Mouse (Mus musculus) brain, adult 2 months (tissue): ENCODE measurements around the gene Nqo1.

ENCODE experiments used
- DNase-seq: peaks from one replicate; pipeline ENCODE4 v3.0.0; 2011; ENCODE audit warnings: low read depth, low spot score

Gene Nqo1

DNA sequence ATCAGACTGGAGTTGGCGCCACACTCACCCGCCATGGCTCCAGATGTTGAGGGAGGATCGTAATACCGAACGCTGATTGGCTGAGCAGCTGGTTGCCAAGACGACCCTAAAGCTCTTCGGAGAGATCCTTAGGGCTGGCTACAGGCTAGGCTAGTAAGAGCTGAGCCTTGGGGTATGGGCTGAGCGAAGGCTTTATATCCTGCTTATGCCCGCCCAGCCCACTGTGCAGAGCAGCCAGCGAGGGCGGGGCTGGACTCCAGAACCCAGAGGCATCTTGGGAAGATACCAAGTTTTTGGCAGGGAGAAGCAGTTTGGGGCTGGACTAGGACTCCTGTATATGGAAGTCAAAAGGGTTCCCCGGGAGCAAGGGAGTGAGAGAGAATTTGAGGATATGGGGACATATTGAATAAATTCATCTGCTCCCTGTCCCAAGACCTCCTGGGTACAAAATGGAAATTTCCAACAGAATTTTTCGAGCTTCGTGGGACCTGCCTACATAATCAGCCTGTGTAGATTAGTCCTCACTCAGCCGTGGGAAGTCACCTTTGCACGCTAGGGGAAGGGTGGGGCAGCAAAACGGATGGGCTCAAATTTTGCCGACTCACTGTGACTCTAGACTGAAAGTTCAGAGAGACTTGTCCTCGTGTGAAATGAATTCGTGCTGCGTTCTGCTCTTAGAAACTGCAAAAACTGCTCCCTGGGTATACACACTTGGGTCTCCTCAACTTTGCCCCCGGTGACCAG is at the start of gene Nqo1:
TSS of gene Nqo1 (minus strand) at position 169 of the 744 bp plus-strand sequence.
- DNase-seq = peak; percentile 87

DNA sequence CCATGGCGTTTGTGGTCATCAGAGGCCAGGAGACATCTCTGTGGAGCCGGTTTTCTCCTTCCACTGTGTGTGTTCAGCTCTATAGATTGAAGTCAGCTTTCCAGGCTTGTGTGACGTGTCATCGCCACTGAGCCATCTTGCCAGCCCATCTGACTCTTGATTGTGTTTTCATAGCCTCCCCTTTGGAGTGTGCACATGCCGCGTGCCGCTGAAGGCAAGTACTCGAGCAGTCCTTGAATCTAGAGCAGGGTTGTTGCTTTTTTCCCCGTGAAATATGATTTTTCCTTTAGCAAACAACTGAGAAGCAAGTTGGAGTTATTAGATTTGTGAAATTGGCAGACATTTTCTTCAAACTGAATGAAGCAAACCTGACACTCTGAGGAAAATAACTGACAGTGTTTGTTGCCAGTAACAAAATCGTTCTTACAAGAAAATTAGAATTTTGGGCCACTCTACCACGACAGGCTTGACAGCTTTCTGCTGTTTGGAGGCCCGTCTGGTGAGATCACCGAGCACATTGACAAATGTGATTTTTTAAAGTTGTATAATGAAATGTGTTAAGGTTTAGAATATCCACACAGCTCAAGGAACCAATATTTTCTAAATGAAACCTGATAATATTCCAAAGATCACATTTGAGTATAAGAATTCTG is 48.5 kb upstream of the Nqo1 start:
- DNase-seq = no peak

DNA sequence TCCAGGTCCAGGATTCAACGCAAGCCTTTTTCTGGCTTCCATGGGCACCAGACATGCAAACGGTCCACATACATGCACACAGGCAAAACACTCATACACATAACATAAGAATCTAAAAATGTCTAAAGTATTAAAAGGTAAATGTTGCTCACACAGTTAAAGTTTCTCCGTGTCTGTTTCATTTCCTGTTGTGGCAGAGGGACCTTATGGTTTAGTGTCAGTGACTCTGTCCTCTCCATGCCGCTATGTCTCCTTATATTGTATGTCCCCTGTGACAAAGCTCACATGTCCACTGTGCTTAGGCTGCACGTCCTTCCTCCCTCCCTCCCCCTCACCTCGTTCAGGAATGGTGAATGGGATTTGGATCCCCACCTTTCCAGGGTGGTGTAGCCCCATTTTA is 46.6 kb upstream of the Nqo1 start:
- DNase-seq = no peak

DNA sequence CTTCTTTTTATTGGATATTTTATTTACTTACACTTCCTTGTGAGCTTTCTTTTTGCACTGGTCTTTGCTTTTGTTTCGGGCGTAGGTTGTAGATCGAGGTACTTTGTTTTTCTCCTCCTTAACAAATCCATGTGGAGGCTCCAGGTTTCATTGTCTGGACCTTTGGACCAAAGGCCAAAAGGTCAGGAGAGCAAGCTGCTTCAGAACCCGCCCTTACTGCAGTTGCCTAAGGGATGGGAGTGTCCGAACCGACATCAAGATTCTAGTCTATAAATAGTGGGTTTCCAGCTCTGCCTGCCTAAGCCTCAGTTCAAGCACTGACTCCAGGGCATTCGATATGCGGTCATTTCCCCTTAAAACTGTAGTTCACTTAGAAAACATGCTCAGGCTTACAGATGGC is 46.1 kb upstream of the Nqo1 start:
- no peak for DNase-seq

DNA sequence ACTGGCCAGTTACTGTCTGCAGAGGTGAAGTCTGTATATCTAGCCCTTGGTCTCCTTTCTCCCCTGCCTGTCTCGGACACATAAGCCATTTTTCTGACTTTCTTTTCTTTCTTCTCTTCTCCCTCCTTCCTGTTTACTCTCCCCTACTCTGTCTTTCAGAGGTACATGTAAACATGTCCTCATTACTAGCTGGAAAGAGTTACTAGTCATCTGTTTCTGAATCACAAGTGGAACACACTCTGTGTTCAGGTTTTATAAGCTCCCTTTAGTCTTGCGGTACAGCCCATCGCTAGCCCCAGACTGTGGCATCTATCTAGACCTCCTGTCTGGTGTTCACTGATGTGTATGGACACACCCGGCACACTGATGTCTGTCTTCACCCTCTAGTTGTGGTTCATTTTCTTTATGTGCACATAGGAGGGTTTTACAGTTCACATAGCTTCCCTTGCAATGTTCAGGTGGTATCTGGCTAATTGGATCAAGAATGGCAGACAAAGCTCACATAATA is 45.4 kb upstream of the Nqo1 start:
- no peak for DNase-seq

DNA sequence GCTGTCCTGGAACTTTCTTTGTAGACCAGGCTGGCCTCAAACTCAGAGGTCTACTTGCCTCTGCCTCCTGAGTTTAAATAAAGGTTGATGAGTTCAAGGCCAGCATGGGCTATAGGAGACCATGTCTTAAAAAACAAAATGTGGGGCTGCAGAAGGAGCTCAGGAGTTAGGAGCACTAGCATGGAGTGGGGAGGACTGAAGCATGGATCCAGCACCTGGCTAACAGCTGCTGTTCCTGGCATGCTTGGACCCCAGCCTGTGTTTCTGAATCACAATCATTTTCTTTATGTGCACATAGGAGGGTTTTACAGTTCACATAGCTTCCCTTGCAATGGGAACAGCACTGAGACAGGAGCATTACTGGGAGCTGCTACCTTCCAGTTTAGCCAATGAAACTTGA is 44.7 kb upstream of the Nqo1 start:
- DNase-seq = no peak

DNA sequence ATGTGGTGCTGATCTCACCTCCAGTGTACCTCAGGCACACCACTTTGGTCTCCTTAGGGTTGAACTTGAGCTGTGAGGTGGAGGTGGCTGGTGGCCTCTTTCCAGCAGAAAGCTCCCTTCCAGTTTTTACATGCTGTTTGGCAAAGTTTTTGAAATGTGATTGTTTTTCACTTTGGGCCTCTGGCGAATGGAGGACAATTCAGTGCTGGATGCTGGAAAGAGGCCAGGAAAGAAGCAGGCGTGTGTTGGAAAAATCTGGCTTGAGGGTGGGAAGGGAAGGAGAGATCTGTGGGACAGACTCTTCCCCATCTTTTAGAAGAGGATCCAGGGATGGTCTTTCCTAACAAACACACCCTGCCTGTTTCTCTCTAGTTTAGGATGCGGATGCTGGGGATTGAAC is 41.6 kb upstream of the Nqo1 start:
- peak; percentile 41 for DNase-seq

DNA sequence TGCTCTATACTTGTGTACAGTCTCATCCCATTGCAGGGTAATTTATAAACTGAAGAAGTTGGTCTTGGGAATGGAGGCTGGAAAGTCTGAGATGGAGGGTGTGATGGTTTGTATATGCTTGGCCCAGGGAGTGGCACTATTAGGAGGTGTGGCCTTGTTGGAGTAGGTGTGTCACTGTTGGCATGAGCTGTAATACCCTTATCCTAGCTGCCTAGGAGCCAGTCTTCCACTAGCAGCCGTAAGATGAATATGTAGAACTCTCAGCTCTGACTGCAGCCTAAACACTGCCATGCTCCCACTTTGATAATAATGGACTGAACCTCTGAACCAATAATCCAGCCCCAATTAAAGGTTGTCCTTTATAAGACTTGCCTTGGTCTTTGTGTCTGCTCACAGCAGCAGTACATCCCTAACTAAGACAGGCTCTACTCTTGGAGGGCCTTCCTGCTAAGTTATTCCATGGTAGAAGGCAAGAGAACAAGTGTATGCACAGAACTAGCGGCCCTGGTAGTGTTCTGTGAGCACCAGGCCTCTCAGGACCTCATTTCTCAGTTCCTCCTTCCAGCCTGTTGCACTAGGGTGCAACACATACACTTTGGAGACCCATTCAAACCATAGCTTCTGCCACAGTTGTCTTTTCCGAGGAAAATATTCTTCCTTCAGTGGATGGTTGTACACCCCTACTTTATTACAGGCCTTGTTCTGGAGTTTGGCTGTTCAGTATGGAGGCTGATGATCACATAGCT is 37.0 kb upstream of the Nqo1 start:
- no peak for DNase-seq

DNA sequence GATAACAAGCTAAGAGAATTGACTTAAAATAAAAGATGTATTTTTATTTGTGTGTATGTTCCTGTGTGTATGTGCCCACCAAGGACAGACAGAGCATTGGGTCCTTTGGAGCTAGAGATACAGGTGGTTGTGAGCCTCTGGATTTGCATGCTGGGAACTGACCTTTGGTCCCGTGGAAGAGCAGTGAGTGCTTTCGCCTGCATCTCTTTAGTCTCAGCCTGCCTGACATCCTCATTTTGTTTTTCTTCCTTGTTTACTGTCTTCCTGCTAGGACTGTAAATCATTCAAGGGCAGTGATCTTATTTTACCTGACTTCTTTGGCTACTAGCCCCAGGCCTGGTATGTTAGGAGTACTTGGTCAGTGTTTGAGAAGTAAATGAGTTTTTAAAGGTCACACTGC is 34.7 kb upstream of the Nqo1 start:
- no peak for DNase-seq

DNA sequence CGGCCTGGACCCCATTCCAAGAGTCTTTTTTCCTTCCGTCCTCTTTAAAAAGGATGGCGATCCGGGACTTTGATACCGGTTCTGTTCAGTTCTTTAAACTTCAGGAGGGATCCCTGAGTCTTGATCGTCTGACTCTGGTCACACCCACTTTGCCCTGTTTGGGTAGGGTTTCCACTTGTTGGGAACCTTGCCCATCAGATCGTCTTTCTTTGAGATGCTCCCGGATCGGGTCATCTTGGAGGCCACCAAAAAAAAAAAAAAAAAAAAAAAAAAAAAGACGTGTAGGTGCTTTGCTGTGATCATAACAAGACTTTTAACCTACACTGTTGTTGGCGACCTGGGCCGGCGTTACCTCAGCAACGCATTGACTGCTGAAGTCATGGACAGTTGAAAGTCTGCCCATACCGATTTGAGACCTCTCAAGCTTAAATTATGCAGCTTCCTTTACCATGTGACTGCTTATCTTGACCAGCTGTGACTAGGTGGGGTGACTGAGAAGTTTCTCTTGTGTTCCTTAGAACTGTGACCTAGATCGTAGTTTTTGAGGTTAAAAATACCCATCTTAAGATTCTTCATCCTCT is 33.9 kb upstream of the Nqo1 start:
- DNase-seq = peak; percentile 14

DNA sequence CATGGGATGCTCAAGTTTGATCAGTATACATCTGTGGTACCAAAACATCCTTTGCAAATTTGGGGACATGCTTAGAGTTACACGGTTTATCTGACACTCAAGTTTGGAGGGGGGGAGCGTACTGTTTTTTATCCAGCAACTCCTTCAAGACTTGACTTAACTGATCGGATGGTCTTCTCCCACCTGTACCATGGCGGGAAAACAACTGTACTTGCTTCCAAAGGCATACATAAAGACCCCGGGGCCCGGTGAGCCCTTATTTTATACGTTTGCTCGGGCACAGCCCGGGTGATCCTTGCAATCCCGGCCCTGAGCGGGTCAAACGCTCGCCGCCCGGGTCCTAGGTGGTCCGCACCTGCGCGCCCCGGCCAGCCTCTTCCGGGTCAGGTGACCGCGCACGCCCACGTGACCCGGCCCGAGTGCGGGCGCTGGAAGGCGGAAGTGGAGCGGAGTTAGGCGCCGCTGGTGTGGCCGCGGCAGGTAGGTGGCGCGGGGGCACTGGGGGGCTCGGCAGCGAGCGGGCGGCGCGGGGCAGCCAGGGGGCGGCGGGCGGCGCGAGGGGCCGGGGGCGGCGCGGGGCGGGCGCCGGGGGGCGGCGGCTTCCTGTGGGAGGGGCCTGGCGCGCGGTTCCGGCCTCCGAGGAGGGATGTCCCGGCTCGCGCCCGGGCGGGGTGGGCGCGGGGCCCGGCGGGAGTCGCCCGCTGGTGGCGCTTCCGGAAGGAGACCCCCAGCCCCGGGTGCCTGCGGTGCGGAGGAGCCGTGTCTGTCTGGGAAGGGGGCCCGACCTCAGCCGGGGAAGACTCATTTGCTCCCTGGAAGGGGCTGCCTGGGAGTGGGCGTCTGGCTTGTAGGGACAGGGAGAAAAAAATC is 33.2 kb upstream of the Nqo1 start, which contains the start of gene Wwp2:
TSS of gene Wwp2 (plus strand) at position 404 of the 870 bp plus-strand sequence.
- DNase-seq = peak; percentile 79

DNA sequence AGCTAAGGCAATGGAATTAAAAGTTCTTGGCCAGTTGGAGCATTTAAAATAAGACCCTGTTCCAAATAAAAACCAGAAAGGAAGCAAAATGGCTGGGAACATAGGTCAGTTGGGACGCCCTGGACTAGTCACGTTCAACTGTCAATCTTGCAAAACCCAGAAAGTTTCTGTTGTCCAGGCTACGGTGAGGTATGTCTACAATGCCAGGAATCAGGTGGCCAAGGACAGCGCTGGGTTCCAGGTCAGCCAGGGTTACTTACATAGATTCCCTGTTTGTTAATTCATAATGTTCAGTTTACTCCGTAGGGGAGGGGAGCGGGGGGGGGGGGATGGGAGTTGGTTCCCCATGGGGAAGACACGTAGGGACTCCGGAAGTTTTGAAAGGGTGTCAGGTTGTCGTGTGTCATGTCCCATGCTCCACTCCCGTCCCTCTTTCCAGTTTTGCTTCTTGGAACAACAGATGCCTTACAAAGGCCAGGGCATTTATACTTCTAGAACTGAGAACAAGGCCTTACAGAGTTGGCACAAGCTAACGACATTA is 32.5 kb upstream of the Nqo1 start:
- DNase-seq = no peak

DNA sequence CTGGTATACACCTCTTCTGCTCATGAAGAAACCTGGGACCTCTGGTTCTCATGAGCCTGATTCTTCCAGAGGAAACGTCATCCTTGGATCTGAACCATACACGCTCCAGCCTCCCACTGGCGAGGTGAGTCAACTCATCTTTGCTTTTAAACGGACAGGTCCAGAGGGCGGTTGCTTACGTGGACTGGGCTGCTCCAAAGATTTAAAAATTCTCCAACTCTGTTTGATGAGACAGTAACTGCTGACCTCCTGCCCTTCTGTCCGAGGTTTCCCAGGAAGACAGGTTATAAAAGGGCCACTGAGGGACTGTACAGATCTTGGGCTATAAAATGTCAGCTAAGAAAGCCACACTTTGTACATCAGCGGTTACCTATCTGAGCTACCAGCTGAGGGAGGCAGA is 27.8 kb upstream of the Nqo1 start:
- no peak for DNase-seq

DNA sequence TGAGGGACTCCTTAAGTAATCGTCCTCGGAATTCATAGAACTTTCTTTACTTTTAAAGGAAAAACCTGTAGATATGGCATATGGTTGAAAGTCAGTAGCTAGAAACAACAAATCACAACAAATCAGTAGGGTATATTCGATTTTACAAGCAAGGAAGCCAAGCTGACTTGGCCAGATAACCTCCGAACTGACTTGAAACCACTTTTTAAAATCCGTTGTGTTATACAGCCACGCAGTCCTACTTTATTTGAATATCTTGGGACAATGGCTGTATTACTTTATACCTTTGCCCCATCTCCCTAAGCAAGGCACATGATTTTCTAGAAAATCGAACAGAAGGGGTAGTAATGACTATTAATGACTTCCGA is 22.2 kb upstream of the Nqo1 start:
- no peak for DNase-seq

DNA sequence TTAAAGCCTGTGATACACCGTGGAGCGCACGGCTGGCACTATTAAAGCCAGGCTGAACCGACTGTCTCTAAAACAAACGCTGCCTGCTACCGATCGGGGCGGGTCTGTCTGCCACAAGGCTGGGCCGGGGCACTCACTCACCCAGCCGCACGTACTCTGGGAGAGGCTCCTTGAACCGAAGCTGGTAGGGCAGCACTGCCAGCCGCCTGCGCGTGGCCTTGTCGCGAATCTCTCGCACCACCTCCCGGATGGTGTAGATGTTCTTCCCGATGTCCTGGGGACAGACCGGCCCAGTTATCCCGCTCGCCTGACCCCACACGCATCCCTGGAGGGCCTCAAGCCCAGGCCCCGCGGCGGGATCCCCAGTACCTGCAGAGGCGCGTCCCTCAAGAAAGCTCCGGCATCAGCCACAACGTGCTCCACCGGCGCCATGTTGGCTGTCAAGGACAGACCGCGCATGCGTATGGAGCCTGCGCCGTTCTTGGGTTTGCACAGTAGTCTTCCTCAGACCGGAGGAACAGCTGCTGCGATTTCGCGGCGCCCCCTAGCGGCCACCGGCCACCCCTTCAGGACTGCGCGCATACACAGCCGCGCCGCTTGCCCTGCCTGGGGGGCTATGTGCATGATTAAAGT is 21.7 kb upstream of the Nqo1 start, which contains the start of gene Nob1:
TSS of gene Nob1 (minus strand) at position 455 of the 633 bp plus-strand sequence.
- DNase-seq = peak; percentile 98

DNA sequence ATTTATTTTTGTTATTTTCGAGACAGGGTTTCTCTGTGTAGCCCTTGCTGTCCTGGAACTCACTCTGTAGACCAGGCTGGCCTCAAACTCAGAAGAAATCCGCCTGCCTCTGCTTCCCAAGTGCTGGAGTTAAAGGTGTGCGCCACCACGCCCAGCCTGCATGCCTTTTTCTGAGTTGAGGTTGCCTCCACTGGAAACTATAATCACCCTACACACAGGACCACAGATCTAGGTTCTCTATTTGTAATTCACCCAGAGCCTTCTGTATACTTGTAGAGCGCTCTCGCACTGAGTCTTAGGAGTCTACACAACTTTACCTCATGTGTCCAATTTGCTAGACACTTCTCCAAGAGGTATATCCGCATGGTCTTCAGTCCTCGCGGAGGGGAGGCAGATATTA is 21.2 kb upstream of the Nqo1 start:
- no peak for DNase-seq

DNA sequence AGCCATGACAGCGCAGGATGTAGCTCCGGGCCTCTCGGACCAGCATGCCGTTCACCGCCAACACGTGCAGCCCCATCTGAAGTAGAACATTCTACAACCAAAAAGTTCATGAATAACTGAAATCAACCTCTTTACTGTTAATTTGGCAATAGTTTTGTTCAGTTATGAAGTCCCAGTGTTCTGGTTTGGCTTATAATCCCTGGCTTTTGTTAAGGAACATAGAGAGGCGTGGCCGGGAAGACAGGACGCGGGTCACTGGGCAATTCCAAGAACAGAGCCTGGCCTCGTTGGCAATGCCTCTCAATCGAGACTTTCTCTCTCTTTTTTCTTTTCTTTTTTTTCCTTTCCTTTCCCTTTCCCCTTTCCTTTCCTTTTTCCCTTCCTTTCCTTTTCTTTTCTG is 14.0 kb upstream of the Nqo1 start:
- DNase-seq = no peak

DNA sequence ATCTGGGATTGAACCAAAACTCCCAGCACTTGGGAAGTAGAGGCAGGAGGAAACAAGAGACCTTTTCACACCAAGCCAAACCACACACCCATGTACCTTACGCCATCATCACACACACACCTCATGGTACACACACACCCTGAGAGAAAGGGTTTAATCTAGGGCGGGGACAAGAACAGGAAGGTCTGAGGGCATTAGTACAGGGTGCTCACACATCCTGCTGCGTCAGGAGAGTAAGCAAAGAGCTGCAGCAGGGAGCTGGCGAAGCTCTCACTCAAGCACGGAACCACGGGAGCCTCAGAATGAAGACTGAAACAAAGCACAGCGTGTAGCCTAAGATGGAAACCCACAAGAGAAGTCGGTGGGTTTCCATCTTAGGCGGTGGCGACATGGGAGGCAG is 10.9 kb upstream of the Nqo1 start:
- DNase-seq = no peak

DNA sequence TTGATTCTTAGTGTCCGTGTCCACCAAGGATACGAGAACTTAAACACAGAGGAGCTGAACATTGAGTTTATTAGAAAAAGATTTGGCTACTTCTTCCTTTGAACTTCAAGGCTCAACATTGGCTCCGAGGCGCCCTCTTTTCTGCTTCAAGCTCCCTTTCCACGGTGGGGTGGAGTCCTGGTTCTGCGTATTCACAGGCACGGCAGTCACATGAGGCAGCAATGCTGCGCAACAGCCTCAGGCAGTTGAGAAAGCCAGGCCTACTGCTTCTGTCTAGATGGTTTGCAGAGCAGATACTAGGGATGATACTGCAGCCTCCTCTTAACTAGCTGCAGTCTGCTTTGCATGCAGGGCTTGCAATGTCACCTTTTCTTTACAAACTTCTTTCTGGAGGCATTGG is 9.5 kb upstream of the Nqo1 start:
- DNase-seq = no peak

DNA sequence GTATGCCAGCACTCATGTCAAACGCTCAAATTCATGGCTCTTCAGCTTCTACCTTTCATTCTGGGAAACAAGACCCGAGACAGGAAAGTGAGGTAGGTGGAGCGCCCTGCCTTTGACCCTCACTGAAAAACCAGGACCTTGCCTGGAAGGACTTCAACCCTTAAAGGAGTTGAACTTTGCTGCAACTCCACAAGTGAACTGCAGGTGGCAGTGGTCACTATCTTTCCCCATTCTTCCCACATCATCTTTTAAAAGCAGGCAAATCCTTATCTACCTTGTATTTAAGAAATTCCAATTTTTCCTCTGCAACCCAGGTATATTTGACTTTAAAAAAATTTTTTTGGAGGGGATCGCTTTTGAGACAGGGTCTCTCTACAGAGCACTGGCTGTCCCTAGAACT is 8.4 kb upstream of the Nqo1 start:
- peak; percentile 71 for DNase-seq
